Mouse (Mus musculus) hindbrain, embryonic 14.5 days (tissue): ENCODE results near the gene Pacrg. TPM values are rescaled to one million over a fixed set of nuclear protein-coding genes. Genes with fewer than 3 reads are reported as not detected.
A peak's percentile ranks its signal among the peaks of the same experiment; 100 is the strongest.

ENCODE experiments used
- ATAC-seq: fragments of 200-750 bp; cut with Nextera tagmentation; 2 replicates; pipeline ENCODE4 v1.8.0; 2017; ENCODE audit warnings: moderate number of reproducible peaks, mild to moderate bottlenecking, moderate TSS enrichment, moderate library complexity; ENCODE audit not compliant: low FRiP score
- DNase-seq: peaks from one replicate; pipeline ENCODE4 v3.0.0-alpha.2; 2015; ENCODE audit warnings: low spot score
- H3K27ac ChIP-seq: fragments of 300-500 bp; sonication (generic); 2 replicates; pipeline ENCODE4 v1.5.1; 2014; ENCODE audit warnings: mild to moderate bottlenecking, moderate library complexity
- H3K27me3 ChIP-seq: fragments of 300-500 bp; sonication (generic); 2 replicates; pipeline ENCODE4 v1.6.1; 2014; ENCODE audit warnings: mild to moderate bottlenecking, low read length, mixed read lengths; ENCODE audit not compliant: control insufficient read depth, insufficient read depth
- H3K36me3 ChIP-seq: fragments of 300-500 bp; sonication (generic); replicated peaks from 2 replicates; pipeline ENCODE4 v1.6.1; 2014; ENCODE audit not compliant: control insufficient read depth, insufficient read depth
- H3K4me1 ChIP-seq: fragments of 300-500 bp; sonication (generic); replicated peaks from 2 replicates; pipeline ENCODE4 v1.6.1; 2014; ENCODE audit warnings: antibody characterized with exemption, low read length, mixed read lengths; ENCODE audit not compliant: control insufficient read depth, insufficient read depth
- H3K4me2 ChIP-seq: fragments of 300-500 bp; sonication (generic); replicated peaks from 2 replicates; pipeline ENCODE4 v1.6.1; 2014; ENCODE audit warnings: mild to moderate bottlenecking, moderate library complexity
- H3K4me3 ChIP-seq: fragments of 300-500 bp; sonication (generic); replicated peaks from 2 replicates; pipeline ENCODE4 v1.5.1; 2014; ENCODE audit warnings: mild to moderate bottlenecking, low read length
- H3K9ac ChIP-seq: fragments of 300-500 bp; sonication (generic); 2 replicates; pipeline ENCODE4 v1.6.1; 2014
- H3K9me3 ChIP-seq: fragments of 300-500 bp; sonication (generic); 2 replicates; pipeline ENCODE4 v1.6.1; 2016; ENCODE audit warnings: low read length; ENCODE audit not compliant: control insufficient read depth
- WGBS: fragments of 180-500 bp; shearing (Covaris S2); extraction: QIAGEN DNeasy Blood & Tissue Kit; methylation state at CpG from one replicate; pipeline ENCODE4 v1.1.7; 2014; 5-methylcytosine and 5-hydroxymethylcytosine counted together
- polyA plus RNA-seq: library from polyadenylated mRNA; unstranded; fragments of >200 nt; fragmentation: Nextera tagmentation; extraction: Ambion mirVana; gene quantifications from 2 replicates; pipeline ENCODE4 v1.2.1, GENCODE M21; 2014

The Pacrg gene
- polyA plus RNA-seq, 1 experiment from 2014 or later = 21.9 TPM

DNA sequence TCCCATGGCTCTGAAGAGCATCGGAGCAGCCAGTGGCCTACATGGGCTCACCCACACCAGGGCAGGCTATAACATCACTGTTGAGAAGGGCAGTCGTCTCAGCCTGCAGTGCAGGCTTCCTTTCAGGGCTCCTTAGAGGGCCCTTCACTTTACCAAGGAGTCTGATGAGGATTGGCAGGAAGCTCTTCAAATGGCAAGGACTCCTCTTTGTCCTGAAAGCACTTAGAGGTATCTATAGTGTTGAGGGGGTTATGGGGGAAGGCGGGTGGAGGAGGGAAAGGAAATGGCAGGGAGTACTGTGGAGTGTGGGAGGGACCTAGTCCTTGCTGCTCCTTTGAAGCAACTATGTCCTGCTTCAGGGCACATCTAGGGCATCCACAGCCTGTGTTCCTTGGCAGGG is 375.4 kb downstream of the Pacrg start:
- no peaks in the 10 kb centered on the region for H3K9me3 ChIP-seq
- H3K4me3 ChIP-seq = no peak overlapping the region
- no peak for DNase-seq
- no peak overlapping the region for H3K27ac ChIP-seq
- H3K4me1 ChIP-seq = no peaks in the 10 kb centered on the region
- H3K4me2 ChIP-seq = no peak overlapping the region
- H3K36me3 ChIP-seq = no peaks in the 10 kb centered on the region
- WGBS = 63% methylated on average over 2 of the region's 3 CpGs
- no peak overlapping the region for H3K9ac ChIP-seq
- H3K27me3 ChIP-seq = no peaks in the 10 kb centered on the region
- no peak for ATAC-seq

DNA sequence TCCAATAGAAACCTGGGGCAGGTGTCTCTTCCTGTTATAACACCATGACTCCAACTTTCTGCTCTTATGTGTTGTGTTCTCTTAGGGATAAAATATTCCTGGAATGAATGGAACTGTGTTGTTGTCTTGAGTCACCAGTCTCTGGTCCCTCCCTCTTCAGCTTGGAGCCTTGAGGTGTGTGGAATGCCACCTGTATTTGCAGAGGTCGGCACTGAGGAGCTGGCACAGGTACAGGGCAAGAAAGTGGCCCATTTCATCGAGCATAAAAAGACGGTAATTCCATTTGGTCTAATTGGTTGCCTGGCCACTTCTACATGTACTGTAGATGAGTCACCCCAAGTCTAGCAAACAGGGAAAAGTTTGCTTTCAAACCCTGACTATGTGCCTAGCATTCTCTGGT is 376.5 kb downstream of the Pacrg start:
- DNase-seq = no peak
- Histone ChIP-seq H3K9me3 (no peaks in the 10 kb centered on the region), H3K36me3 (no peaks in the 10 kb centered on the region), H3K4me2 (no peak overlapping the region), H3K9ac (no peak overlapping the region), H3K4me1 (no peaks in the 10 kb centered on the region), H3K4me3 (no peak overlapping the region), H3K27me3 (no peaks in the 10 kb centered on the region), H3K27ac (no peak overlapping the region)
- no peak for ATAC-seq
- 92% methylated on average over 3 of the region's 3 CpGs for WGBS

DNA sequence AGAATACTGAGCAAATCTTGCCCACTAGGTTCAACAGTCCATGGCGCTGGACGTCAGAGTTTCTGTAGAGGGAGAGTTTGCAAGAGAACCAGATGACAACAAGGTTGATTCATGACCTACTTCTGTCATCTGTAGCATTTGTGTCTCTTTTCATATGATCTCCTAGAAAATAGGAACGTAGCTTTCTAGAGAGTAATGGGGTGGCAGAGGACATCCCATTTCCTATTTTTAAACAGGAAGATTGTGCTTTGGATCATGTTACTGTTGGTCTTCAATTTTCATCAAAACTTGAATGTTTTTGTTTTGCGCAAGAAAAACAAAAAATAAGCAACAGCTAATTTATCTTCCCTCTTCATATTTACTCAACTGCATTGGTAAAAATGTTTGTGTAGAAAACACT is 379.2 kb downstream of the Pacrg start:
- no peak overlapping the region for H3K4me2 ChIP-seq
- H3K9me3 ChIP-seq = no peaks in the 10 kb centered on the region
- ATAC-seq = no peak
- no peak overlapping the region for H3K4me3 ChIP-seq
- WGBS = 92% methylated on average over 4 of the region's 4 CpGs
- no peak overlapping the region for H3K9ac ChIP-seq
- DNase-seq = no peak
- no peaks in the 10 kb centered on the region for H3K4me1 ChIP-seq
- H3K36me3 ChIP-seq = no peaks in the 10 kb centered on the region
- H3K27me3 ChIP-seq = no peaks in the 10 kb centered on the region
- H3K27ac ChIP-seq = no peak overlapping the region

DNA sequence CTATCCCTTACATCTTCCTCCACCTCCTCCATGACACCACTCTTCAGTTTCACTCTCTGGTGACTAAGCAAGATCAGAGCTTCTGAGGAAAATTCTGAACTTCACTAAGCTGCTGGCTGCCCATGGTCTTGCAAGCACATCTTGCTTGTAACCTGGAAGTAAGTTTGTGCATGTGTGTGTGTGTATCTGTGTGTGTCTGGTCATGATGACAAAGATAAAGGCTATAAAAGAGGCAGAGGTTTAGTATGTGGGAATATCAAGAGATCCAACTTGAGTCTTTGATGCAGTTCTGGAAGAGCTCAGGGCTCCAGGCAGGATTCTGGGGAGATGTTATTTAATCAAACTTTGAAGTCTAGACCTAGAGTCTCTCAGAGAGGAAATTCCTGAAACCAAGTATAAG is 381.4 kb downstream of the Pacrg start:
- Histone ChIP-seq H3K36me3 (no peaks in the 10 kb centered on the region), H3K9me3 (no peaks in the 10 kb centered on the region), H3K4me1 (no peaks in the 10 kb centered on the region), H3K9ac (no peak overlapping the region), H3K27me3 (no peaks in the 10 kb centered on the region), H3K4me2 (no peak overlapping the region), H3K27ac (no peak overlapping the region), H3K4me3 (no peak overlapping the region)
- no peak for ATAC-seq
- no peak for DNase-seq

DNA sequence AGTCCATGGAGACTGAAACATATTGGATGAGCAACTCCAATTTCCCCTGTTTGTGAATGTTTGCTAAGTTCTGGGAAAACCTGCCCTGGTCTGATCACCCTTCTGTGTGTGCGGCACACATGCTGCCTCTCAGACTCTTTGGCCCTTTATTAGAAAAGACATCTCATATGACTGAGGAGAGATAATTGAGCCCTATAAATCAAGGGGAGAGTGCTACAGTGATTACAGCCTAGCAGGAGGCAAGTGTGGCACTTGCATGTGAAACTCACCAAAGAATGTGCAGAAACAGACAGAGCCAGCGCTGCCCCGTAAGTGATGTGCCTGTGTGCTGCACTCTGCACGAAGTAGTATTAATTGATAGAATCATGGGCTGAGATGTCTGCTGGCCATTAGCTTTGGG is 383.7 kb downstream of the Pacrg start:
- H3K4me1 ChIP-seq = peaks cover 6% of the 10 kb centered on the region
- H3K36me3 ChIP-seq = no peaks in the 10 kb centered on the region
- H3K4me2 ChIP-seq = no peak overlapping the region
- DNase-seq (no peak), ATAC-seq (no peak)
- no peaks in the 10 kb centered on the region for H3K9me3 ChIP-seq
- no peaks in the 10 kb centered on the region for H3K27me3 ChIP-seq
- H3K4me3 ChIP-seq = no peak overlapping the region
- H3K27ac ChIP-seq = no peak overlapping the region
- WGBS = 61% methylated on average over 4 of the region's 4 CpGs
- no peak overlapping the region for H3K9ac ChIP-seq

DNA sequence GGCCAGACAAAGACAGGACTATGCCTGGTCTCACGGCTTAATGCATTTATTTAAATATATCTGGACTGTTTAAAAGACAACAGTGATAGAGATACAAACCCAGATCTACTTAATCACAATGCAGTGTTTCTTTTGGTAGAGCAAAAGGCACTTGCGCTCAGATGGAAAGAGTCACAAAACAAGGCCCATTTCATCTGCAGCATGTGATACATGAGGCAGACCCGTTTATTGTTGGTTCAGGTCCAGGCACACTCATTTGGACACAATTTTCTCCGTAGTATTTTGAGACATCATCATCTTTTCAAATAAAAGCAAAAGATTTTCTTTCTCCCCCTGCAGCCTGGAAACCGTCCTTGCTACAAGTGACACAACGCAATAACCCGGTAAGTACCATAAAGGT is 384.1 kb downstream of the Pacrg start:
- ATAC-seq = no peak
- no peaks in the 10 kb centered on the region for H3K27me3 ChIP-seq
- peaks cover 11% of the 10 kb centered on the region for H3K4me1 ChIP-seq
- DNase-seq = no peak
- H3K27ac ChIP-seq = no peak overlapping the region
- H3K4me3 ChIP-seq = no peak overlapping the region
- H3K9ac ChIP-seq = no peak overlapping the region
- H3K9me3 ChIP-seq = no peaks in the 10 kb centered on the region
- H3K36me3 ChIP-seq = no peaks in the 10 kb centered on the region
- 78% methylated on average over 7 of the region's 7 CpGs for WGBS
- no peak overlapping the region for H3K4me2 ChIP-seq

DNA sequence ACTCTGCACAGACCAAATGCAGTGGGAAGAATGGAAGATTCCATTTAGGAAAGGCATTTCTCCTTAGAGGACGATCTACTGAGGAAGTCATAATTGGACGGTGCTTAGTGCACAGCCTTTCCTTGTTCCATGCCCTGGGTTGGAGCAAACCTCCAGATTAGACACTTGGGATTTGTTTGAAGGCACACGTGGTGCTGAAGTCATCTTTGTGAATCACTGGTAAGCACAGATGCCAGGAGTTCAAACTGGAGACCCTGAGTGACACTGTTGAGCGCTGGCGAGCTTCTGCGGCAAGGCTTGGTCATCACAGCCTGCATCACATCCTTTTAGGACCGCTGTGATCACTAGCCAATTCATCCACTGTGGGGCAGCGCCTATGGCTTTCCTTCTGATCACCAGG is 385.7 kb downstream of the Pacrg start:
- no peak for ATAC-seq
- H3K9me3 ChIP-seq = no peaks in the 10 kb centered on the region
- H3K4me2 ChIP-seq = no peak overlapping the region
- H3K36me3 ChIP-seq = no peaks in the 10 kb centered on the region
- H3K9ac ChIP-seq = no peak overlapping the region
- no peak overlapping the region for H3K4me3 ChIP-seq
- no peaks in the 10 kb centered on the region for H3K27me3 ChIP-seq
- no peak overlapping the region for H3K27ac ChIP-seq
- no peak for DNase-seq
- H3K4me1 ChIP-seq = peaks cover 12% of the 10 kb centered on the region
- WGBS = 87% methylated on average over 8 of the region's 8 CpGs

DNA sequence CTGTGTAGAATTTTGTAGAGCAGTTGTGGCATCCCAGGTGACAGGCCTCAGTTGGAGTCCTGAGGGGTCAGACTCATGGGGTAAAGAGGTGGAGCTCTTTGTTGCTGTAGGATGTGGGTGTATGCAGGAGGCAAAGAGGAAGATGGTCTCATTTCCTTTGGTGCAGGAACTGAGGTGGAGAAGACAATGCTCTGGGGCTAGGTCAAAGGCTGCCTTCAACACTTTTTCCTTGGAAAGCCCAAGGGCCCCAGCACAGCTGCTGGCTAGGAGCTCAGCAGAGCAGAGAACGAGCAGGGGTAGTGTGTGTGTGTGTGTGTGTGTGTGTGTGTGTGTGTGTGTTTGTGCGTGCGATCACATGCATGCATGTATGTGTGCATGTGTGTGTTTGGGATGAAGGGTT is 387.3 kb downstream of the Pacrg start:
- DNase-seq (no peak), ATAC-seq (no peak)
- H3K9ac ChIP-seq = no peak overlapping the region

DNA sequence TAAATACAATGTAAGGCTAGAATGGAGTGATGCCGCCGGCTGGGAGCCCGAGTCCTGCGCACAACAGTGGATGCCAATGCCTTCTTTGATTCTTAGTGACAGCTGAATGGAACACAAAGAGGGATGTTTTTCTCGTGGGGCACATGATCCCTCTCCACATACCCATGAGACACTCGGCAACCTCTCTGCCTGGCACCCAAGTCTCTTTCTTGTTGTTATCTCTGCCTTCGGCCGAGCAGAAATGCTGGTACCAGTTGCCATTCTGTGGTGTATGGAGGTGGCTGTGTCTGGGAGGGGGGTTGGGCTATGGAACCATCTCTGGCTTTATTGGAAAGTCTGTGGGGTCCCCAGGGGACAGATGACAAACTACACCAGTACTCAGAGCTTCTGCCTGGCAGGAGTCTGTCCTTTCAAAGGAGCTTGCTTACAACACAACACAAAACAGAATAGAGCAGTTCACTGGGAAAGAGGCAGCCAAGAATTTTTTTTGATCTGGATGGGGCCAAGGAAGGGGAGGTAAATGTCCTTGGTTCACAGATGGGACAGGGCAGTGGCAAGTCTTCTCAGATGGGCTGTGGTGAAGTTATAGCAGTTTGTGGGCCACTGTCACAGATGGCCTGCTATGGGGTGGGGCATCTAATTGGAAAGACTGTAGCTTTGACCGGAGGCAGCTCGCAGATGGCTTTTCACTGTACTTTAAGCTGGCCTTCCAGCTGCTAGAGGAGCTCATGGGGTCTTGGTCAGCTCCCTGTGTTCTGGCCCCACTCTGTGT is 388.6 kb downstream of the Pacrg start:
- peak; percentile 34 for DNase-seq
- Histone ChIP-seq H3K9ac (no peak overlapping the region), H3K4me2 (no peak overlapping the region), H3K9me3 (no peaks in the 10 kb centered on the region), H3K4me3 (no peak overlapping the region), H3K36me3 (no peaks in the 10 kb centered on the region), H3K27me3 (no peaks in the 10 kb centered on the region), H3K27ac (peak overlapping the region; percentile 62), H3K4me1 (peaks cover 12% of the 10 kb centered on the region)
- WGBS = 25% methylated on average over 10 of the region's 10 CpGs
- ATAC-seq = peak; percentile 58; the same call in 1 of the 2 replicates

More for the DNA sequence above, 387.3 kb downstream of the Pacrg start:
- Histone ChIP-seq H3K27ac (no peak overlapping the region), H3K4me1 (peaks cover 12% of the 10 kb centered on the region), H3K27me3 (no peaks in the 10 kb centered on the region), H3K9me3 (no peaks in the 10 kb centered on the region), H3K4me3 (no peak overlapping the region), H3K4me2 (no peak overlapping the region), H3K36me3 (no peaks in the 10 kb centered on the region)
- 90% methylated on average over 3 of the region's 3 CpGs for WGBS
